Mouse (Mus musculus): ENCODE data around the gene Gm10352. TPM values are rescaled to one million over a fixed set of nuclear protein-coding genes. Genes with fewer than 3 reads are reported as not detected.

The Gm10352 gene
- polyA plus RNA-seq (2017; shearing (Covaris generic)) = not detected

DNA sequence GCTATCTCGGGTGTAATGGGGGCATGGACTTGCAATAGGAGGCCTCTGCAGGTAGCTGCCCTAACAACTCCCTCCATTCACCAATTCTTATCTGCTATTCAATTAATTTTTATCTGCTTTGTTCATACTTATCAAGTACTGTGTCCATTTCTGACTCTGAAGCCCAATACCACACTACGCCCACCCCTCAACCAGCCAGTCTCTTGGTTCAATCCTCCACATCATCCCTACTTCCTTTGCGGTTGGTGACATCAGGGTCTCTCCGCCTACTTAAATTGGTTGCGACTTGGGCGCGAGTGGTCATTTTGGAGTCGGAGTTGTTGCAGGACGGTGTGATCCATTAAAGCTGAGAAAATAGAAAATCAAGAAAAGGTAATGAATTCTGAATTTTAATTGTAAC, at the start of gene Gm10352:
Gene Gm10352, plus strand, starts transcription at position 301 of the 400 bp plus-strand sequence.

GRCm38 (mm10) chrY:2932282-2932681, 31.5 kb downstream of the Gm10352 start, which contains the start of gene Gm29289:
Gm29289 (plus strand) TSS chrY:2932582.

Other genes with a start within 250 kb of the Gm10352 start
- not detected for gene Sry, start 237.3 kb upstream of the Gm10352 start, polyA plus RNA-seq (2017; shearing (Covaris generic))
- gene H2al2b, start 180.3 kb upstream of the Gm10352 start, polyA plus RNA-seq (2017; shearing (Covaris generic)) = not detected
- gene Gm4064, start 104.8 kb upstream of the Gm10352 start, polyA plus RNA-seq (2017; shearing (Covaris generic)) = not detected
- not detected for gene Rbmy, start 70.3 kb upstream of the Gm10352 start, polyA plus RNA-seq (2017; shearing (Covaris generic))
- not detected for gene Gm10256, start 70.3 kb upstream of the Gm10352 start, polyA plus RNA-seq (2017; shearing (Covaris generic))
- not detected for gene Gm29289, start 31.6 kb downstream of the Gm10352 start, polyA plus RNA-seq (2017; shearing (Covaris generic))

Measured in CD4-positive, CD25-positive, alpha-beta regulatory T cell, adult 9 weeks (primary cell).